Mouse (Mus musculus): Measurements from ENCODE around the gene Iqgap2.
A peak's percentile ranks its signal among the peaks of the same experiment; 100 is the strongest.

The Iqgap2 gene

DNA sequence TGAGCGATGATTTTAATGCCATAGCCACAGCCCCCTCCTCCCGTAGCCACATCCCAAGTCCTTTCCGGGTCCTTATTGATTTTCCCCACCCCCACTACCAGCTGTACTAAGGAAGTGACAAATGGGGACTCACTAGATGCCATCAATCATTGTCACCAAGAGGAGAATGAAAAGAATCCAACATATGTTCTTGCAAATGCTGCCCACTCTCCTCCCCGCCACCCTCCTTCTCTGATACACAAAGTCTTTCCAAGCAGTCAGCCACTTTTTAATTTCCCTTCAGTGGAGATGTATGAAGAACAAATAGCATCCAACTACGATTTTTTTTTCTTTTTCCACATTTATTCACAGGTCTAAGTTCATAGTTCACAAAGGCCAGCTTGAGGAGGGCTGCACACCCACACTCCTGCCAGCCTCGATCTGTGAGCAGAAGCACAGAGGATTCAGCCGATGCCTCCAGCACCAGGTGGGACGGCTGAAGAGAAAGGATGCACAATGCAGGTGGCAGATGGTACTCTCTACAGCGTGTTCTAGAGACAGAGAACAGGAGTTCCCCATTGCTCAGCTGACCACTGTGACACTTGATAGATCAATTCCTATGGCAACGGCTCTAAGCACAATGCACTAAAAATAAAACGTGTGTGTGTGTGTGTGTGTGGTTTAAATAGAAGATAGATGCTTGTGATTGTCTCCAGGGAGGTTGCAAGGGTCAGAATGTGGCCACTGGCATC lies 116.6 kb downstream of the Iqgap2 start:
- DNase-seq, result no peak

DNA sequence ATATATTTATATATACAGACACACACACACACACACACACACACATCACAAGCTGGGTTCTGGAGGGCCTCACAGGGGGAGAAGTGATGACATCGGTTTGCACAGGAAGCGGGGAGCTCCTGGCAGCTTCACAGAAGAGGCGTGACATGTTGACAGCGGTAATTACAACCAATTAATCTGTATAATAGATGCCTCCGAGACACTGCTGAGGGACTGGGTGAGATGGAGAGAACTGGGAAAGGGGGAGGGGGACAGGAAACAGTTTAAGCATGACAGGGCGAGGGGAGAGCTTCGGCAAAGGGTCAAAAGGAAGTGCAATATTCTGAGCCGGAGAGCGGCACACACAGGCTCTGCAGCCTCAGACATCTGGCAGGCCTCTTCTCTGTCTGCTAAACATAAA lies 126.7 kb downstream of the Iqgap2 start:
- DNase-seq, result peak; percentile 7

DNA sequence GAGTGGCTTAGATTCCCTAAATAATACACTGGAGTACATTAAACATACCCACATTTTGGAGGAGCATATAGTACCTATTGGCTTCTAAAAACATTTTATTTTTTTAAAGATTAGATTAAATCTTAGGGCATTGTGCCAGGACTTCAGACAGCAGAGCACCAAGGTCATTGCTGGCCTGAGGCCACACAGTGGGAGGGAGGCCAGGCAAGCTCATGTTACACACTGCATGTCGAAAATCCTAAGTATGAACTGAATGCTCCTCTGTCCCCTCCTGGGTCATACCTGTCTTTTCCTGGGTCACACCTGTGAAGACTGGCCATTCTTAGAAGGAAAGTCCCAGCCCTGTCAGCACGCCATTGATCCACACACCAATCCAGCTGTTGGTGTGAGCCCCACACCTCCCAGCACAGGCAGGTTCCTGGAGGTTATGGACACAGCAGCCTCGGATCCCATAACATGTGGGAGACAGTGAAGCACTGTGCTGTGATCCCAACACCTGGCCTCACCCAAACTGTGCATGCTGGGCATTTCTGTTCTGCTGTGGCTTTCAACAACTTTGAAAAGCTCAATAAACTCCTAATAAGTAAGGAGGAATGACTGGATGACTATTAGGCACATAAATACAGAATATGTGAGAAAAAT lies 127.7 kb downstream of the Iqgap2 start:
- no peak for DNase-seq

DNA sequence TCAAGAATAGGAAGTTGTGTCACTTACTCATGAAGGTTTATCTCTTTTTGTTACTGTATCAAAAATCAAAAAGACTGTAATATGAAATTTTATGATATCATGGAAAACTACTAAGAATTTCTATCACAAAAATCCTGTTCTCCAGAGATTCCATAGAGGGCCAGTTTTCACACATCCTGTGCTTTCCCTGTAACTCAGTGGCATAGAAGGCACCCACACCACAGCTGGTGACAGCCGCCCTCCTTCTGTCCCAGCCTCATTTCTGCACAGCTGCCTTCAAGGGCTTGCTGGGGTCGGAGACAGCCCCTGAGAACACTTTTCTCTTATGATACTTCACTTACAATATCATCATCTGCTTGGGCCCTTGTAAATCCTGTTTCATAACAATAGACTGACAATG lies 131.9 kb downstream of the Iqgap2 start:
- no peak for DNase-seq

DNA sequence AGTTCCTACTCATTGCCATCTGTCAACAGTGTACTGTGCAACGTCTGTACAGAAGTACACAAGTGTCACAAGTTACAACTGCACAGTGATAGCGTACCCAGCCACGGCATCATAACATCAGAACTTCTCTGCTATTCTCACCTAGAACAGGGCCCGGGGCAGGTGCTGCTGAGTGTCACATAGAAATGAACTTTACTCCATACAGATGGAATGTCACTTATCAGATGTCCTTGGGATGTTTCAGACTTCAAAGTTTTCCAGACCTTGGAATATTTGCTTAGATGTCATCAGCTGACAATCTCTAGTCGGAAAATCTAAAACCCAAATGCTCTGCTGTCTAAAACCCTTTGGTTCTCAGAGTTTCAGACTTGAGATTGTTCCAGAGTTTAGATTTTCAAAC lies 137.4 kb downstream of the Iqgap2 start:
- DNase-seq, result no peak

DNA sequence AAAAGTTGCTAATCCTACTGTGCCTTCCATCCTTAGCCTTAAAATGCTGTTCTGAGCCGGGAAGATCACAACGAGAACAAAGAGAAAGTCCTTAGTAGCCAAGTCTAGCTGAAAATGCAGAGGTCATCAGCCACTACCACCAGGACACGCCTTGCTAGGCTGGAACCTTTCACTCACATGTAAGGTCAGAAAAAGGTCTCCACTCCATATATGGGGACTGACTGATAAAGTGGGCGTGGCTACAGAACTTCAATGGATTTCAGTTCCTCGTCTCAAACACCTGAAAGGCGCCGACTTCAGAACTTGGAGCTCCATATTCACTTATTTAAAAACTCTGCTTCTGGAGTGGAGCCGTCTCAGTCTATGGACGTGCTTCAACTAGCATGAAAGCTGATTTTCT lies 139.3 kb downstream of the Iqgap2 start:
- no peak for DNase-seq

DNA sequence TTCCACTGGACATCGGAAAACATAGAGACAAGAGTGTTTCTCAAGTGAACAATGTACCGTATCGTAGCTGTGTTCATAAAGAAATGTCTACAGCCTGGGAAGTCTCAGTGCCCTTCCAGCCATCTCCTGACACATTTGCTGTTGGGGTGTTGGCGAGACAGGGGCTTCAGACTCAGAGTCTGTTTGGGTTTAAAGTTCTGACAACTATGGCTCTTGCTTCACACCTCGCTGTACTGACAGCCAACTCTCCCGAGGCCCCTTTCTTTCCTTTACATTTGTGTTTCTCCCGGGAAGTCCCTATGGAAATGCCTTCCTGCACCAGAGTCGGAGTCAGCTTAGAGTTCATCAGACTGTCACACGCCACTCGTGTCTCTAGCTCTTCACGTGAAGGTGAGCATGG lies 144.2 kb downstream of the Iqgap2 start:
- no peak for DNase-seq

DNA sequence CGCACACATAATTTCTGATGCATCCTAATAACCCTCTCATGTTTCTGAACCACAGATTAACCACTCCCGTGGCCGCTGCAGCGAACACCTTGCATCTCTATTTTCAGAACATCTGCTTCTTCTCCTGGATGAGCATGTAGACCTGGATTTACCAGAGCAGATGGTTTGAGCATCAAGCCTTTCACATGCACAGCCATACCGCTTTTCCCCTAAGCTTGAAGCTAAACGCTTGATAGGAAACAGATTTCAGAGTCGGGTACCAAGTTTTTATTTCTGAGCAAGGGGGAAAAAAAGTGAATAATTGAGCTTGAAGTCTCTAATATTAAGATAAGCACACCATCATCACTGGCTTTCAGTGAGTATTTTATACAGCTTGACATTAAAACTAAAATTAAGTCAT lies 144.6 kb downstream of the Iqgap2 start:
- DNase-seq, result no peak

DNA sequence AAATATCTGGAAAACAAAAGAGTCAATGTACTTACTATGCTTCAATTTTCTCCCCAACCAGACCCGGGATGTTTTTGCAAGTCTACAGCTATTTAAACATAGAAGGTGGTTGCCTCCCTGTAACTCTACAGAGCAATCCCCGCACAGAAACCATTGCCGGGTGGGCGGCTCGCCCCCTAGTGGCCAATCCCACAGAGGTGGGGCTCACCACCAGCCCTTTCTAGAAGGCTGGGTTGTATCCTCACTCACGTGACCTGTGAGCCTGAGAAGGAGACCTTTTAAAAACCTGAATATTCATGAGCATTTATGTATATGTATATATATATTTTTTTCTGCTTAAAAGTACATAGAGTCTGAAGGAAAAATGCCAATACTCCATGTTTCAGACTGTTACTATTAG lies 145.2 kb downstream of the Iqgap2 start:
- peak; percentile 24 for DNase-seq

DNA sequence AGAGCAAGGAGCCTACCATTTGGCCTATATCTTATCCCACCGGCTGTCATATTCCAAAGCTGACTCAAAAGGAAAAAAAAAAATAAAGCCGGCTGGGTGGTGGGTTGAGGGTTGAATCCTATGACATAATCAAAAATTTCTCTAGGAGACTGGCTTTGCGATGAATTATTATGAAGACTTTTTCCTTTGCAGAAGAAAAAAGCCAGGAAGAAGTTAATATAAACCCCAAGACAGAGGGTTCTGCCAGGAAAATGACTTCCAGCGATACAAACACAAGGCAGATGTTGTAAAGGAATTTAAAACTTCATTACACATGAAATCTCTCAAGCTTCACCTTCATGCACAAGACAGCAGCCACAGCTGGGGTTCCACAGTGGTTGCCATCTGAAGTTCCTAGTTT lies 146.3 kb downstream of the Iqgap2 start:
- DNase-seq, result no peak

DNA sequence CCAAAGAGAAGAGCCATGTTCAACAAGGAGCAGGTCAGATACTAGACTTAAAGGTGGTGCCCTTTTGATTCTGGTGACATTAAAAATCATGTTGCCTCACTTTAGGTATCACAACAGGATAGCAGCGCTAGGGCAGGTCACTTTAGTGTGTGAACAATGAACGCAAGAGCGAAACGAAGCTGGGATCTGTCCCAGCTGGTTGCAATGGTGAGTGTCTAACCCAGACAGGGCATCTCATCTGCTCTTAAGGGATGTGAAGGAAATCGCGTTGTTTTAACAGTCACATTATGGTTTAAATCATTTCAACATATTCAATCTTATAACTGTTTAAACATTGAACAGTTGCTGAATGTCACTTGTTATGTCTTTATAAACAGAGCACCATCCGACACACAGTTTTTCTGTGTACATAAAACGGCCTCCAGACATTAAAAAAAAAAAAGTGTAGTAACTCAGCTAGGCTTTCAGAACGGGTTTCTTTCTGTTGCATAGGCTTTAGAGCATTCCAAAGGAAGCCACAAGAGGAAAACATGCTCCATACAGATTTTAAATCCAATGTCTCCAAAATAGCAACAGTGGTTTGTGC lies 148.7 kb downstream of the Iqgap2 start:
- DNase-seq, result no peak

DNA sequence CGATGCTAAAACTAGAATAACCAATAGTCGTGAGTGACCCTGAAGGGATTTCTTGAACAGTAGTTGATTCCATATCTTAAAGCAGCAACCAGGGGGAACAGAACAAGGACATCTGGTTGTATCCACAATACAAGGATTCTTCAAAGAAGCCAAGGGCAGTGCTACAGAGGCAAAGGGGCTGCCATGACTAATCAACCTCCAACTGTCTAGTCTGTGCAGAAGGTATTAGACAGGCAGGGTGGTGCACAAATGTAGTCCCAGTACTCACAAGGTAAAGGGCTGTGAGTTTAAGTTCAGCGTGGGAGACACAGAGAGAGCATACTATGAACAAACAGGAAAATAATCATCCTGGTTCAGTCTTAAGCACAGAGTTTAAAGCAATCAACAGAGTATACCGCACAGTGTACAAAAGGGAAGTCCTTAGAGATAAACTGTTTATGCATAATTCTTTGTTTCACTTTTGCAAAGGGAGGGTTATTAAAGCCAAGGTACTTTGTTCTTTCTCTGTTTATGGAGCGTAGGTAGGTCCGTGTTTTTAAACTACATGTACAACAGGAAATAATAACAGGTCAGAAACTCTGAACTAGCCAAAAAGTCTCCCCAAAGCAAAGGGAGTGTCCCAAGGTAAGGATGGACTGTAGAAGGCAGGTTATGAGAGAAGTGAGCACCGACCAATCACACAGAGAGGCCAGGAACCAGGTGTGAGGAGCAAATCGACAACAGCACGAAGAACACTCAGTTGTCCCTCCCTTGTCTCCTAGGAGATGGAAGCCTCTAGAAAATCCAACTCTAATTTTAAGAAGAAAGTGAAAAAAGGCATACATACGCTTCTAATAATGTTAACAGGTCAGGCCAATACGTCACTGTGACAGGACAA lies 149.7 kb downstream of the Iqgap2 start:
- no peak for DNase-seq

DNA sequence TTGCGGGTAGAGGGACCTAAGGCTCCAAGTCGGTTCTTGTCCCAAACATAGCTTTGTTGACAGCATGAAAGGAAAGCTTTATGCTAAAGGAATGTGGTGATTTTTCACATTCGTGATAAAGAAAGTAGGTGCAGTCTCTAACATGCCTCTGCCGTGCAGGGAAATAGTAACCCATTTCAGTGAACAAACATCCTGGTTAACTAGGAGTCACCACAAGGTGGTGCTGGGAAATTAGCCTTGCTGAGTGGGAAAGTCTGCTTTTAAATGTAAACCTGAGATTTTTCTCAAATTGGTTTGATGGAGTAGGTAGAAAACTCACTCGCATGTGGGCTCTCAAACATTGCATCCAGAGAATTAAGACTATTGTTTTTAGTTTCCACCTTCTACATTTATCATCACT lies 152.1 kb downstream of the Iqgap2 start:
- peak; percentile 45 for DNase-seq

DNA sequence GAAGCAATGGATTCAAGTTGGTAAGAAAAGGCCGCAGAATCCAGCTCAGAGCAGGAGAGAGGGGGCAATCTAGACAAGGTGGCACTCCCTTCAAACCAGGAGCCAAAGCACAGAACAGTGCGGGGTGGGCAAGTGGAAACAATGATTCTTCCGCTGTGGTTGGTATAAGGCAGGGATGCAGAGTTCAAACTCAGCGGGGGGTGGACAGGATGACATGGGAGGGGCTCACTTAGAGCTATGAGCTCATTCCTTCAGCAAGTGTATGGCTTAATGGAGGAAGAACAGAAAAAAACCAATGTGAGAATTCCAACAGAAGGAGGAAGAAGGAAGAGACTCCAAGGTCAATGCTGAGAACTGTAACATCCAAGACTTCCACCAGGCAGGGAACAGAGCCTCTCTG lies 161.2 kb downstream of the Iqgap2 start:
- DNase-seq, result no peak

DNA sequence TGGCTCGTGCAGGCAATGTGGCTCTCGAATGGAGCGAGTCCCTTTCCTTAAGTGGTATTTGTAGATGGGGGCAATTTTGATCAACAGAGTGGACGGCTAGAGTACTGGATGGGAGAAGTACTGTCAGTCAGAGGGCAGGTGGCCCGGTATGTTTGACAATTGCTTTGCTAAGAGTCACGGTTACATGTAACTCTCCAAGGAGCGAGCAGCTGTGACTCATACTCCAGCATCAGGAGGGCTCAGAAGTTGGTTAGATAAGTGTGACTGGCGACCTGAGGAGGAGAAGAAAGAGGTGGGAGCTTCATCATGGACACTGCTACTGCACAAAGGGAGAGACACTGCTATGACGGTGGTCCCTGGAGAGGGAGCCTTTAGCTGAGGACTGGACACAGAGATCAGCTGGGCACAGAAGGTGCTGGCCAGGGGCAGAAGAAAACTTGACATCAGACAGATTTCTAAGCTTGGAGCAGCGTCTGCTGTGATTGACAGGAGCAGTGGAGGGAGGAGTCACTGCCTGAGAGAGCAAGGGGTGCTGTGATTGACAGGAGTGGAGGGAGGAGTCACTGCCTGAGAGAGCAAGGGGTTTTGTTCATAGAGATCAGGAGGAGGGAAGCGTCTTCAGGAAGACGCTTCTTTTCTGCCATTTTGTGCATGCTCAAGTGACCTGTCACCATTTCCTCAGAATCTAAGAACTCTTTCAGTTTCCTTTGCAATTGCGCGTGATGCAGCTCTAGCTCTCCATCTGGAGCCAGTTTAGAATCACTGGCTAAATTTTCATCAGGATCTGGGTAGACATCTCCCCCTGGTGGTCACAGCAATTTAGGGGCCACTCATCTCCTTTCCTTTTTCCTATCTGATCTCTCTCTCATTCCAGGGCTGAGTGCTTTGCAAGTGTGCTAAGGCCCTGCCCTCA lies 172.1 kb downstream of the Iqgap2 start:
- peak; percentile 76 for DNase-seq

DNA sequence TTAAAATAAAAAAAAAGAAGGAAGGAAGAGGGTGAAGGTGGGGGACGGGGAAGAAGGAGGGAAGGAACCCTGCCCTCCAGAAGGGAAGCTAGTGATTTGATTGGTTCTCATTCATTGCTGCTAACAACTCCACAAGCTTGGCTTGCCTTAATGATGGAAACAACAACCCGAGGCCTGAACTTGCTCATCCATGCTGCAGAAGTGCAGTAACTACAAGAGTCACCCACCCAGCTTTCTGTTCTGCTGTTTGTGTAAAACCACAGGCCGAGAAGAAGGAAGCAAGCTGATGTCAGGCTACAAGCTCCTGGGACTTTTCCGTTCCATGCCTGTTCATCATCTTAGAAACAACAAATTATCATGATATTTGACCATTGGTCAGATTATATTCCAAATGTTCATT lies 176.4 kb downstream of the Iqgap2 start:
- DNase-seq, result no peak

DNA sequence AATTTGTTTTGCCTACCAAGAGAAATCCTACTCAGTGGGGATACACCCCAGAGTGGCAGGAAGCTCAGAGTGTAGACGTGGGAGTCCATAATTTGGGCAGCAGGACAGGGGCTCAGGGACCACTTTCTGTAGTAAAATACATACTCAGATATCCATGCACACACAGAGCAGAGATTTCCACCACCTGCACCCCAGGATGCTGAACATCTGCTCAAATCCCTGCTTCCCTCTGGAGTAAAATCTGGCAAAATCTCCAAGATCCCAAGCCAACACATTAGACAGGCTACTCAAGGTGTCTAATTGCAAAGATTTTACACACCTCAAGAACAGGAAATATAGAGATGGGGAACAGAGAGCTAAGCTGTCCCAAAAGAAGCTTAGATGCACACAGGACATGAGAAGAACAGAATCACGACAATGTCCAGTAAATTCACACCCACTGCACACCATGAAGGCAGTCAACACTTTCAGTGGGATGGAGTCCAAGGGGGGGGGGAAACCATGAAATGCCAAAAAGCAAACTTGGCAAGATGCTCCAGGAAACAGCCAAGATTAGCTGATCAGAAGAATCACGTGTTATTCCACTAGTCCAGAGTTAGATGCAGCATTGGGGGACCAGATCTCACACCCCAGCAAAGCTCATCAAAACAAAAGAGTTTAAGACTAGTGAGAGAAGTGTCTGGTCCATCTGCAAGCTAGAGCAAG lies 177.3 kb downstream of the Iqgap2 start:
- DNase-seq, result no peak

DNA sequence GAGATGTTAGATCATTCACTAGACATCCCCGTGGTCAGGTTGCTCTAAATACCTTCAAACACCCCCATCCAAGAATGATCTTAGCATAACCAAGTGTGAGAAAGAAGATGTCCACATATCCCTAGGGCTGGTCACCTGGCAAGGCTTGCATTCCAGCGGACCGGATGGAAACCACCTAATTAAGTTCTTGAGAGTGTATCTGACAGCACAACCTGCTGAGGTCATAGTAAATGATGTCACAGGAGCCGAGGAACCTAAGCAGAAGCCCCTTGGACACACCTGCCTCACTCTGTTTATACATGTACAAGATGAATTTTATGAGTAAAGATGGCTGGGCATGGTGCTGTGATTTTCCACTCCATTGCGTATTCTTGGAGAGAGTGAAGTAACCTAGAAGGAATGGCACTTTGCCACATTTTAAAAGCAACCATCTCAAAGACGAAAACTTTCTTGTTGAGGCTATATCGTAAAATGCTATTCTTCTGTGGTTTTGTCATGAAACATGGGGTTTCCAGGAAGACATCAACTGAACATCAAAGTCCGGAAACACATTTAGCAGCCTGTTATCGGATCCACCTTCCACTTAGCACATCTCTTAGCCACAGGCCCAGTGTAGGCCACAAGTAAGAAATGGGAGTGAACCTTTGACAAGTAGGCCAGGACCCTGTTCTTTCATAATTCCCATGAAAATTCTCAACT lies 179.0 kb downstream of the Iqgap2 start:
- no peak for DNase-seq

DNA sequence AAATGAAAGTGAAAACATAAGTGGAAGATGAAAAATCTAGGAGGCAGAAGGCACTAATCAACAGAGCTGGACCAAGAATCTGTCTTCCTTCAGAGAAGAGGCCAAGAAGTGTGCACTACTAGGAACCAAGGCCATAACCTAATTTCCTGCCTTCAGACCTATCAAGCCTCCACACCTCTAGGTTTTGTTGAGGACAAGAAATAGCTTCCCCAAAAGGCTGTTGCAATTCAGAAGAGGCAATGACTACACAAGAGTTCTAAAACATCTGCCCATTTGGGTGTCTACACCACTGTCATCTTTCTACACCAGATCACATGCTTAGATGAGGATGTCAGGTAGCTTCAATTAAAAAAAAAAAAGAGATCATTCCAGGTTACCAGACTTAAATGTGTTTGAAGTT lies 179.7 kb downstream of the Iqgap2 start:
- no peak for DNase-seq

DNA sequence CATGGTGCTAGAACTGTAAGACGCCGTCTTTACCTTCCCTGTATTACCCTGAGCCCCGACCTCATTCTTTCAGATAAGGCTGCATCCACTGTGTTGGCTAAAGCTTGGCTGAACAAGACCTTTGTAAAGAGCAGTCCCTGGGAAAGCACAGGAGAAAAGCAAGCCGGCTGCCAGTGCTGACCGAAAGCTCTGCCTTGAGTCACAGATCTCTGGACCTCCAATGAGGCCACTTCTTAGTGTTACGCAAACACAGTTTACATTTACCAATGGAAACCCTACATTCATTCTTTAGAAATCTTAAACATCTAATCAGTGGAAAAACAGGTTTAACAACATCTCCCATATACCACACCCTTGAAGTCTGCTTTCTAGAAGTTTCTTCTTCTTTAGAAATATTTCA lies 186.1 kb downstream of the Iqgap2 start:
- no peak for DNase-seq

DNA sequence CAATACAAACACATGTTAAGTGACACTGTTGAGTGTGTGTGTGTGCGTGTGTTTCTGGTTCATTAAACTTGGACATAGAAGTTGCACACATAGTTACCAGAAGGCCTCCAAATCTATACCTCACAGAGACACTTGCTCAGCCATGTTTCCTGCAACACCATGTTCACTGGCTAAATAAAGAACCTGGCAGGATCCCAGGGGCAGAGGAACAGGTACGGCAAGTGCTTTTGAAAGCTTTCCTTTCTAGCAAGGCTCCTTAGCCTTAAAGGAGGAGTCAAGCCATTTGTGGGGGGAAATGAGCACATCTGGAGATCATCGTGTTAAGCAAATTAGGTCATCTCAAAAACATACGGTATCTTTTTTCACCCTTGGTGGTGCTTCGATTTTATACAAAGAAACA lies 188.3 kb downstream of the Iqgap2 start:
- DNase-seq, result no peak
